Mouse (Mus musculus) embryo, embryonic 9.5 days (tissue): ENCODE measurements around the gene Myo1f.

ENCODE experiments used
- DNase-seq: peaks from one replicate; pipeline ENCODE4 v3.0.0-alpha.2; 2017; ENCODE audit errors: extremely low spot score

Myo1f gene

GRCm38 (mm10) chr17:33555223-33555855 lies at the start of gene Myo1f:
Myo1f (plus strand) TSS chr17:33555707.
- DNase-seq, result no peak

DNA sequence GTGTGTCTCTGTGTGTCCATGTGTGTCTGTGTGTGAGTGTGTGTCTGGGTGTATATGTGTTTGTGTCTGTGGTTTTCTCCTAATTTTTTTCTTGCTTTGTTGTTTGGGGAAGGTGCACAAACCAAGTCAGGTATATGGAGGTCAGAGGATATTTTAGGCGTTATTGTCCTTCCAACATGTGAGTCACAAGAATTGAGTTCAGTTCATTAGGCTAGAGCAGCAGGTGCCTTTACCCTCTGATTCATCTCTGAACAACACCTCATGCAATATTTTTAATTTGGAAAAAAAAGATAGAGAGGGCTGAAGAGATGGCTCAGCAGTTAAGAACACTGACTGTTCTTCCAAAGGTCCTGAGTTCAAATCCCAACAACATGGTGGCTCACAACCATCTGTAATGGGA lies 47.1 kb upstream of the Myo1f start:
- no peak for DNase-seq

GRCm38 (mm10) chr17:33510172-33510571 lies 45.3 kb upstream of the Myo1f start:
- DNase-seq, result no peak

- DNase-seq, result no peak
Measured at GRCm38 (mm10) chr17:33512441-33513415, 42.8 kb upstream of the Myo1f start.

DNA sequence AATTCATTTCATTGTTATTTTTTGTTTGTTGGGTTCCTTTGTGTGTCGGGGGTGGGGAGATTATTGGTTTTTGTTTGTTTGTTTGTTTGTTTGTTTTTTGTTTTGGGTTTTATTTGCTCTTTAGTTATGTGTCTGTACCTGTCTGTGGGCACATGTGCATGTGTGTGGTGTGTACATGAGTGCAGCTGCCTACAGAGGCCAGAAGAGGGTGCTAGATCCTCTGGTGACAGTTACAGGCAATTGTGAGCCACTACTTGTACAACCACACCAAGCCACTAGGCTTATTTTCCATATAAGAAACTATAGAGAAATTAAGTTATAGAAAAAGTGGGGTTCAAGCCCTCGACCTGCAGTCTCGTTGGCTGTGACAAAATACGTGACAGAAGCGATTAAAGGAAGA lies 41.6 kb upstream of the Myo1f start:
- DNase-seq, result no peak

- no peak for DNase-seq
Measured at GRCm38 (mm10) chr17:33520366-33520765, 35.1 kb upstream of the Myo1f start.

- DNase-seq, result no peak
Measured at GRCm38 (mm10) chr17:33523431-33523917, 32.0 kb upstream of the Myo1f start.

- DNase-seq, result peak; percentile 85
Measured at GRCm38 (mm10) chr17:33523918-33524755, 31.4 kb upstream of the Myo1f start, which contains the start of gene Adamts10. Adamts10 (plus strand) TSS chr17:33524204.

- peak; percentile 55 for DNase-seq
Measured at GRCm38 (mm10) chr17:33524806-33525373, 30.6 kb upstream of the Myo1f start.

- no peak for DNase-seq
Measured at GRCm38 (mm10) chr17:33526506-33526905, 29.0 kb upstream of the Myo1f start.

DNA sequence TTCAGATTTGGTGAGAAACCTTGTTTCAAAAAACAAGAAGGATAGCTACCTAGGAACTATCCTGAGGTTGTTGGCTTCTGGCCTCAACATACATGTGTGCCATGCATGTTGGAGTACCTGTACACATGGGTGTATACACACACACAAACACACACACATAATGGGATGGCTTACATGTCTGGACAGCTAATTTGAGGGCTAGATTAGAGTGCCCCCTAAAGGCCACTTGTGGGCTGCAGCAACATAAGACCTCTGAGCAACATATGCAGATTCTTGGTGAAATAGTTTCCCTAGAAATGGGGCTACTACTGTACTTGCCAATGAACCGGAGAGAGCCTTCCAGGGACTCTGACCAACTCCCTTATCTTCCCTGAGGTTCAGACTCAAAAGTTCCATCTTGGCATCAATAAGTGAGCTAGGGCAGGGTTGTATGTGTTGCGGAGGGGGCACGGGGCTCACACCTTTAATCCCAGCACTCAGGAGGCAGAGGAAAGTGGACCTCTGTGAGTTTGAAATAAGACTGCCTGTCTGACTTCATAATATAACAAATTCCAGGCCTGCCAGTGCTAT lies 16.3 kb upstream of the Myo1f start:
- DNase-seq, result peak; percentile 24

GRCm38 (mm10) chr17:33539878-33540277 lies 15.6 kb upstream of the Myo1f start:
- DNase-seq, result no peak

GRCm38 (mm10) chr17:33549212-33549611 lies 6.3 kb upstream of the Myo1f start:
- DNase-seq, result no peak

DNA sequence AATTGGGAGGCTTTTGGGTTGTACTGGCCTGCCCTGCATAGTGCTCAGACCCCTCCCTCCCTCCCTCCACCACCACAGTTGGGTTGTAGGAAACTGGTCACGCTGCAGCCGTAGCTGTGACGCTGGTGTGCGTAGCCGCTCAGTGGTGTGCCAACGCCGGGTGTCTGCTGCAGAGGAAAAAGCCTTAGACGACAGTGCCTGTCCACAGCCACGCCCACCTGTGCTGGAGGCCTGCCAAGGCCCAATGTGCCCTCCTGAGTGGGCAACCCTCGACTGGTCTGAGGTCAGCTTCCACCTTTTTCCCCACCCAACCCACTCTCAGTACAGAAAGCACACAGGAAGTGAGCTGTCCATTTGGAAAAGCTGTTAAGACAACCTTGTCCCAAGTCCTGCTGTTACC lies 5.1 kb upstream of the Myo1f start:
- DNase-seq, result no peak

DNA sequence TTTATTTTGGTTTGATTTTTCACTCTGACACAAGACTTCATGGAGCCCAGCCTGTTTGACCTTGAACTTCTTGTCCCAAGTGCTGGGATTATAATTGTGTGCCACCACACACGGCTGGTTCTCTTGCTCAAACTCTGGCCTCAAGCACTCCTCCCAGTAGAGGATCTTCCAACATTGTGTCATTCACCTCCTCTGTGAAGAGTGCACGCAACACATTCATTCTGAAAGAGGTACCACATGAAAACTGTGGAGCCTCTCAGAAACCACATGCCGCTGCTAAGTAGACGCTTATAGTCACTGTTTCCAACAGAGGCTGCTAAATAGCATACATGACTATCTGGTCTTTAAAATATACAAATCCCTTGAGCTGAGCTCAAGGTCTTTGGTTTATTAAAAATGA lies 3.4 kb upstream of the Myo1f start:
- DNase-seq, result no peak

DNA sequence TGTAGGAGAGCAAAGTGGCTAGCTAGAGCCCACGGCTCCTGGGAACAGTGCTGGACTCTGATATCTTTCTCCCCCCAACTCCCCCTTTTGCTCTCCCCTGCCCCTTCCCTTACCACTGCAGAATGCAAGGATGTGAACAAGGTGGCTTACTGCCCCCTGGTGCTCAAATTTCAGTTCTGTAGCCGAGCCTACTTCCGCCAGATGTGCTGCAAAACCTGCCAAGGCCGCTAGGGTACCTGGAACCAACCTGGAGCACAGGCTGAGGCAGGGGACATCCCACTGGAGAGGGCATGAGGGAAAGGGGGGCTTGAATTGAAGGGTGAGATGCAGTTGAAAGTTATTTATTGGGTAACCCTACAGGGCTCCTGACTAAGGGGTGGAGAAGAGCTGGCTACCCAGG lies 2.5 kb upstream of the Myo1f start:
- DNase-seq, result peak; percentile 56

DNA sequence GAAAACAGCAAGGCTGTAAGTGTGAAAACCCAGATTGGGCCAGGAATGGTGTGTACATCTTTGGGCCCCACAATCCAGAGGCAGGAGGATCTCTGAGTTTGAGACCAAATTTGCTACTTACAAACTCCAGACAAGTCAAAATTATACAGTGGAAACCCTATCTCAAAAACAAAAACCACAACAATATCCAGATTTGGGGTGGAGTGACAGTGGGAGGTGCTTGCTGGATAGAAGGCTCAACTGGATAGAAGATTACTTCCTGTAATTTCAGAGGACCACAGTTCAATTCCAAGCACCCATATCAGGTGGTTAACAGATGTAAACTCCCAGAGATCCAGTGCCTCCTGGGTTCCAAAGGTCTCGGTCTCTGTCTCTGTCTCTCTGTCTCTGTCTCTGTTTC lies 971 bp upstream of the Myo1f start:
- no peak for DNase-seq

DNA sequence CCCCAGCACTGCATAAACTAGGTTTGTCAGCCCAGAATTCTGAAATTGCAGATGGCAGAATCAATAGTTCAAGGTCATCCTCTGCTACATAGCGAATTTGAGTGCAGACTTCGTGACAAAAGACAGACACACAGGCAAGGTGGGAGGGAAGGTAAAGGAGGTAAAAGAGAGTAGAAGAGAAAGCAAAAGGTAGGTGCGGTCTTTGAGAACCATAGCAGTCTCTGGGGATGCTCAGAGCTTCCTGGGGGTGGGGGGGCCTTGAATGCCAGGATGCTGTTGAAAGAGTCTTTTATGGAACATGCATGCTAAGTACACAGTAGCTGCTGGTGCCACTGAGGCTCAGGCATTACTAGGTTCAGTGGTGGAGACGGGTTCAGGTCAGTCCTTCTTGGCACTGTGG lies 2.4 kb downstream of the Myo1f start:
- no peak for DNase-seq

DNA sequence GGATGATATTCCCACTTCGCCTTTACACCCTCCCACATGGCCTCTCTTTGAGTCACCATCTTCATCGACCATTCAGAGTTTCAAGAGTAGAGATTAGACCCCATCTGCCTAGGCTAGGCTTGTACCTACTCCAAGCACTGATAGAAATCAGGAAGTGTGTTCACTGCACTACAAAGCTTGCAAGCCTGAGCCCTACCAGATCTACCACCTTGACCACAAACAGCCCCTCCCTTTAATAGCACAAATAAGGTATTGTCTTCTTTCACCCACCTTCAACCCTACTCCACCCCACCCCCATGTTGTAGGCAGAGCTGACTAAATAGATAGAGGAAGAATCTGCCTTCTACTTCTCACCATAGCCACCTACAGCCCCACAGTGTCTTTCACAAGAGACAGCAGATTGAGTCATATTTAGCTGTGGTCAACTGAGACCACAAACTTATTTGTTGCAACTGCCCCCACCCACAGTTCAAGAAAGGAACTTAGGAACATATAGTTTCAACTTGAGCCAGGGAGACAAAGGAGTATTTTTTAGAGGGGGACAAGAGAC lies 8.1 kb downstream of the Myo1f start:
- no peak for DNase-seq

- no peak for DNase-seq
Measured at GRCm38 (mm10) chr17:33564599-33564998, 9.1 kb downstream of the Myo1f start.

- no peak for DNase-seq
Measured at GRCm38 (mm10) chr17:33566182-33566581, 10.7 kb downstream of the Myo1f start.
